In the genomic region with DNA sequence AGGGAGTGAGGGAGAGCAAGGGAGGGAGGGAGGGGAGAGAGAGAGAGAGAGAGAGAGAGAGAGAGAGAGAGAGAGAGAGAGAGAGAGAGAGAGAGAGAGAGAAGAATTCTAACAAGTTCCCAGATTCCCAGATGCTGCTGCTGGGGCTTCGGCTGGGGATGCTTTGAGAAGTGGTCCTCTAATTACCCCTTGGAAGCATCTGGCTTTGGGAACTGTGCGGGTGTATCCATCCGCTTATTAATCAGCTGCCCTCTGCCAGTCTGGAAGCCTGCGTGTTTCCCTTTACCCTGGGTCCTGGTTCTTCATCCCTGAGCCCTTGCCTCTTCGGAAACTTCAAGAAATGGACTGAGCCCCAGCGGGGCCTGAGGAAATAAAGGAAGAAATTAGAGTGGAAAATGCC, we compare ENCODE assay signal across 17 mouse cellular contexts.
DNase-seq lines count a peak whose midpoint lies in the region; ATAC-seq lines count a peak whose summit lies in the region.
"Had no signal": no experiment of that assay in that cellular context is flagged by ENCODE, and none has a peak within 500 bp of the region (broad histone marks: within the 10 kb centered on the region; RNA-seq: fewer than 3 reads in every experiment).

No protein-coding gene starts in this region.

- H3K27ac ChIP-seq in embryonic facial prominence, embryonic 11.5 days (replicated peaks; ENCODE audit: low read depth, low read length), result no peak overlapping the region
- peak overlapping the region; percentile 74 for H3K27ac ChIP-seq in hindbrain, embryonic 13.5 days
- peak overlapping the region; percentile 6; the same call in 1 of the 2 replicates for H3K27ac ChIP-seq in midbrain, embryonic 16.5 days (ENCODE audit: low read length)
- H3K27ac ChIP-seq: gastrocnemius, adult 2 months; heart, adult 2 months; lung, embryonic 15.5 days; stomach, embryonic 15.5 days had no signal

- no peak overlapping the region for H3K9ac ChIP-seq in embryonic facial prominence, embryonic 11.5 days (replicated peaks; ENCODE audit: low read length)
- no peak overlapping the region for H3K9ac ChIP-seq in hindbrain, embryonic 13.5 days
- no peak overlapping the region for H3K9ac ChIP-seq in midbrain, embryonic 16.5 days (ENCODE audit: low read depth, low read length)
- H3K9ac ChIP-seq: lung, embryonic 15.5 days; stomach, embryonic 15.5 days had no signal

- no peaks in the 10 kb centered on the region for H3K9me3 ChIP-seq in embryonic facial prominence, embryonic 11.5 days (replicated peaks; ENCODE audit: control insufficient read depth, low read length)
- no peaks in the 10 kb centered on the region for H3K9me3 ChIP-seq in hindbrain, embryonic 13.5 days
- H3K9me3 ChIP-seq in midbrain, embryonic 16.5 days (replicated peaks; ENCODE audit: control insufficient read depth, low read length, poor library complexity, severe bottlenecking), result no peaks in the 10 kb centered on the region
- H3K9me3 ChIP-seq: lung, embryonic 15.5 days; megakaryocyte, embryonic 14.5 days; stomach, embryonic 15.5 days had no signal

- H3K27me3 ChIP-seq in embryonic facial prominence, embryonic 11.5 days (ENCODE audit: control insufficient read depth, insufficient read depth, low read length), result no peaks in the 10 kb centered on the region; the same call in 1 of the 2 replicates
- peaks cover 21% of the 10 kb centered on the region for H3K27me3 ChIP-seq in hindbrain, embryonic 13.5 days
- H3K27me3 ChIP-seq in midbrain, embryonic 16.5 days (ENCODE audit: control insufficient read depth, insufficient read depth, low read depth, low read length), result no peaks in the 10 kb centered on the region

- no peak for ATAC-seq in embryonic facial prominence, embryonic 11.5 days (replicated peaks; ENCODE audit: insufficient number of reproducible peaks, low FRiP score, low TSS enrichment, low read depth)
- no peak for ATAC-seq in hindbrain, embryonic 13.5 days (ENCODE audit: low FRiP score)
- ATAC-seq in midbrain, embryonic 16.5 days, result no peak
- no peak for ATAC-seq in erythroid progenitor cell, adult 5-6 weeks (replicated peaks; ENCODE audit: low FRiP score, poor library complexity, severe bottlenecking)

- H3K4me3 ChIP-seq in embryonic facial prominence, embryonic 11.5 days (ENCODE audit: low read depth, low read length), result no peak overlapping the region
- no peak overlapping the region for H3K4me3 ChIP-seq in hindbrain, embryonic 13.5 days
- no peak overlapping the region for H3K4me3 ChIP-seq in midbrain, embryonic 16.5 days (ENCODE audit: low read depth, low read length)
- H3K4me3 ChIP-seq: gastrocnemius, adult 2 months; heart, adult 2 months; lung, embryonic 15.5 days; megakaryocyte, embryonic 14.5 days; stomach, embryonic 15.5 days had no signal

- no peaks in the 10 kb centered on the region; the same call in 1 of the 2 replicates for H3K4me1 ChIP-seq in embryonic facial prominence, embryonic 11.5 days (ENCODE audit: control insufficient read depth, insufficient read depth, low read length)
- H3K4me1 ChIP-seq in hindbrain, embryonic 13.5 days (replicated peaks), result peaks cover 38% of the 10 kb centered on the region
- H3K4me1 ChIP-seq in midbrain, embryonic 16.5 days (ENCODE audit: control insufficient read depth, insufficient read depth, low read length), result peaks cover 23% of the 10 kb centered on the region
- H3K4me1 ChIP-seq: lung, embryonic 15.5 days; megakaryocyte, embryonic 14.5 days; stomach, embryonic 15.5 days had no signal

- H3K4me2 ChIP-seq in embryonic facial prominence, embryonic 11.5 days (ENCODE audit: low read depth, low read length), result no peak overlapping the region
- peak overlapping the region; percentile 23; the same call in 1 of the 2 replicates for H3K4me2 ChIP-seq in hindbrain, embryonic 13.5 days
- no peak overlapping the region for H3K4me2 ChIP-seq in midbrain, embryonic 16.5 days (ENCODE audit: low read length)
- H3K4me2 ChIP-seq: liver, embryonic 11.5 days; lung, embryonic 15.5 days; stomach, embryonic 15.5 days had no signal

- 23% methylated on average over 6 of the region's 6 CpGs for WGBS in embryonic facial prominence, embryonic 11.5 days
- 24% methylated on average over 6 of the region's 6 CpGs for WGBS in hindbrain, embryonic 13.5 days
- 23% methylated on average over 6 of the region's 6 CpGs for WGBS in midbrain, embryonic 16.5 days

- DNase-seq in embryo, embryonic 10.5 days (ENCODE audit: low spot score), result peak; percentile 34
- DNase-seq in embryo, embryonic 9.5 days (ENCODE audit: extremely low spot score), result no peak
- DNase-seq in embryonic facial prominence, embryonic 11.5 days (ENCODE audit: low spot score), result peak; percentile 43
- no peak for DNase-seq in heart, adult 18-20 months
- DNase-seq in B cell, adult 2 months, result no peak
- DNase-seq: adrenal gland, postnatal 36 days; cerebellum, postnatal 14 days; gastrocnemius, adult 2 months; heart, adult 2 months; layer of hippocampus, postnatal 36 days had no signal

- no peaks in the 10 kb centered on the region for H3K36me3 ChIP-seq in embryonic facial prominence, embryonic 11.5 days (replicated peaks; ENCODE audit: control insufficient read depth, insufficient read depth, low read depth, low read length)
- H3K36me3 ChIP-seq in hindbrain, embryonic 13.5 days, result 0 out of 2 replicates have a peak, but pooled peaks cover 6% of the 10 kb centered on the region
- no peaks in the 10 kb centered on the region for H3K36me3 ChIP-seq in midbrain, embryonic 16.5 days (ENCODE audit: control insufficient read depth, insufficient read depth, low read length)
- H3K36me3 ChIP-seq: lung, embryonic 15.5 days; stomach, embryonic 15.5 days had no signal

Comparison
In these comparisons a context has a peak if more than half of its experiments do, and no peak if none do; other contexts are left out.
1. DNase-seq: peak in embryo, embryonic 10.5 days (single experiment) and embryonic facial prominence, embryonic 11.5 days (single experiment); none in embryo, embryonic 9.5 days (single experiment), heart, adult 18-20 months (0 of 2) and B cell, adult 2 months (0 of 2).